Mouse (Mus musculus): ENCODE results near the gene Pcnx2.

Pcnx2 gene

GRCm38 (mm10) chr8:125898899-125899298 is 782 bp upstream of the Pcnx2 start:
- no peak for DNase-seq (ENCODE audit: low read depth in 1 of 2, low spot score in 2 of 2)

- DNase-seq (ENCODE audit: low read depth in 1 of 2, low spot score in 2 of 2) = no peak
Measured at GRCm38 (mm10) chr8:125897388-125897787, 729 bp downstream of the Pcnx2 start.

GRCm38 (mm10) chr8:125889920-125890319 is 8.2 kb downstream of the Pcnx2 start:
- DNase-seq (ENCODE audit: low read depth in 1 of 2, low spot score in 2 of 2) = no peak

GRCm38 (mm10) chr8:125887549-125887948 is 10.6 kb downstream of the Pcnx2 start:
- DNase-seq (ENCODE audit: low read depth in 1 of 2, low spot score in 2 of 2) = no peak

GRCm38 (mm10) chr8:125880447-125880846 is 17.7 kb downstream of the Pcnx2 start:
- no peak for DNase-seq (ENCODE audit: low read depth in 1 of 2, low spot score in 2 of 2)

- no peak for DNase-seq (ENCODE audit: low read depth in 1 of 2, low spot score in 2 of 2)
Measured at GRCm38 (mm10) chr8:125873250-125873534, 24.9 kb downstream of the Pcnx2 start.

GRCm38 (mm10) chr8:125872501-125873249 is 25.4 kb downstream of the Pcnx2 start:
- no peak for DNase-seq (ENCODE audit: low read depth in 1 of 2, low spot score in 2 of 2)

- DNase-seq (ENCODE audit: low read depth in 1 of 2, low spot score in 2 of 2) = peak in 1 of 2 experiments; percentile 13
Measured at GRCm38 (mm10) chr8:125870821-125871321, 27.2 kb downstream of the Pcnx2 start.

- no peak for DNase-seq (ENCODE audit: low read depth in 1 of 2, low spot score in 2 of 2)
Measured at GRCm38 (mm10) chr8:125870179-125870702, 27.9 kb downstream of the Pcnx2 start.

- DNase-seq (ENCODE audit: low read depth in 1 of 2, low spot score in 2 of 2) = no peak
Measured at GRCm38 (mm10) chr8:125869739-125870138, 28.4 kb downstream of the Pcnx2 start.

GRCm38 (mm10) chr8:125868552-125868951 is 29.6 kb downstream of the Pcnx2 start:
- DNase-seq (ENCODE audit: low read depth in 1 of 2, low spot score in 2 of 2) = peak in 1 of 2 experiments; percentile 6

- DNase-seq (ENCODE audit: low read depth in 1 of 2, low spot score in 2 of 2) = no peak
Measured at GRCm38 (mm10) chr8:125866125-125866524, 32.0 kb downstream of the Pcnx2 start.

GRCm38 (mm10) chr8:125857251-125857650 is 40.9 kb downstream of the Pcnx2 start:
- DNase-seq (ENCODE audit: low read depth in 1 of 2, low spot score in 2 of 2) = no peak

- no peak for DNase-seq (ENCODE audit: low read depth in 1 of 2, low spot score in 2 of 2)
Measured at GRCm38 (mm10) chr8:125856160-125856559, 42.0 kb downstream of the Pcnx2 start.

GRCm38 (mm10) chr8:125854379-125854778 is 43.7 kb downstream of the Pcnx2 start:
- DNase-seq (ENCODE audit: low read depth in 1 of 2, low spot score in 2 of 2) = no peak

- DNase-seq (ENCODE audit: low read depth in 1 of 2, low spot score in 2 of 2) = no peak
Measured at GRCm38 (mm10) chr8:125853300-125853699, 44.8 kb downstream of the Pcnx2 start.

GRCm38 (mm10) chr8:125849181-125849580 is 48.9 kb downstream of the Pcnx2 start:
- no peak for DNase-seq (ENCODE audit: low read depth in 1 of 2, low spot score in 2 of 2)

- no peak for DNase-seq (ENCODE audit: low read depth in 1 of 2, low spot score in 2 of 2)
Measured at GRCm38 (mm10) chr8:125847842-125848241, 50.3 kb downstream of the Pcnx2 start.

GRCm38 (mm10) chr8:125845281-125845680 is 52.8 kb downstream of the Pcnx2 start:
- DNase-seq (ENCODE audit: low read depth in 1 of 2, low spot score in 2 of 2) = peak; percentile 34 to 45

- no peak for DNase-seq (ENCODE audit: low read depth in 1 of 2, low spot score in 2 of 2)
Measured at GRCm38 (mm10) chr8:125843122-125843836, 54.8 kb downstream of the Pcnx2 start.

- no peak for DNase-seq (ENCODE audit: low read depth in 1 of 2, low spot score in 2 of 2)
Measured at GRCm38 (mm10) chr8:125842158-125842557, 56.0 kb downstream of the Pcnx2 start.

- no peak for DNase-seq (ENCODE audit: low read depth in 1 of 2, low spot score in 2 of 2)
Measured at GRCm38 (mm10) chr8:125824688-125825087, 73.4 kb downstream of the Pcnx2 start.

Data from monocyte, adult 2 months (primary cell).